Mouse (Mus musculus) urinary bladder, postnatal 0 days (tissue): ENCODE measurements around the gene Tpst2. TPM values are rescaled to one million over a fixed set of nuclear protein-coding genes. Genes with fewer than 3 reads are reported as not detected.

Experiments used
- polyA plus RNA-seq: library from polyadenylated mRNA; unstranded; fragments of >200 nt; fragmentation: Nextera tagmentation; extraction: Ambion mirVana; gene quantifications from 2 replicates; pipeline ENCODE4 v1.2.1, GENCODE M21; 2015

The Tpst2 gene
- polyA plus RNA-seq = 58.1 and 60.0 TPM in 2 replicates

GRCm38 (mm10) chr5:112276267-112276873, at the start of gene Tpst2:
Gene Tpst2, plus strand, starts transcription at chr5:112276691.

GRCm38 (mm10) chr5:112252400-112252799, 24.1 kb upstream of the Tpst2 start, which contains the start of gene Cryba4:
Gene Cryba4, minus strand, starts transcription at chr5:112252518.

GRCm38 (mm10) chr5:112255426-112255825, 21.1 kb upstream of the Tpst2 start, which contains the start of gene Crybb1:
Gene Crybb1, plus strand, starts transcription at chr5:112255815.

GRCm38 (mm10) chr5:112325546-112326445, 49.3 kb downstream of the Tpst2 start, which contains the start of gene Tfip11:
Gene Tfip11, plus strand, starts transcription at chr5:112326358.

GRCm38 (mm10) chr5:112342463-112343204, 66.1 kb downstream of the Tpst2 start, which contains the start of the genes Srrd and Hps4:
Gene Srrd, minus strand, starts transcription at chr5:112343040.
Gene Hps4, plus strand, starts transcription at chr5:112343083.

GRCm38 (mm10) chr5:112355910-112356309, 79.4 kb downstream of the Tpst2 start, which contains the start of gene Gm6583:
Gene Gm6583, minus strand, starts transcription at chr5:112356033.

Other genes starting within 250 kb of the Tpst2 start
- gene Cryba4, start 24.2 kb upstream of the Tpst2 start, polyA plus RNA-seq = 0.47 and 0.75 TPM in 2 replicates
- gene Crybb1, start 20.9 kb upstream of the Tpst2 start, polyA plus RNA-seq = 0.39 TPM in 1 of 2 replicates, not detected in the other
- 12.9 and 13.0 TPM in 2 replicates for gene Tfip11, start 49.7 kb downstream of the Tpst2 start, polyA plus RNA-seq
- 17.0 and 17.2 TPM in 2 replicates for gene Srrd, start 66.3 kb downstream of the Tpst2 start, polyA plus RNA-seq
- gene Hps4, start 66.4 kb downstream of the Tpst2 start, polyA plus RNA-seq = 12.4 and 14.8 TPM in 2 replicates
- 0.08 and 0.11 TPM in 2 replicates for gene Gm6583, start 79.3 kb downstream of the Tpst2 start, polyA plus RNA-seq
- gene Asphd2, start 118.2 kb downstream of the Tpst2 start, polyA plus RNA-seq = 0.96 and 1.8 TPM in 2 replicates
- gene Gm6588, start 172.7 kb downstream of the Tpst2 start, polyA plus RNA-seq = not detected in 2 replicates